Mouse (Mus musculus) stomach, embryonic 16.5 days (tissue): ENCODE measurements at regions not wholly inside any gene's neighbourhood (a gene's known extent, or its start where the extent isn't known, plus 50 kb on each side); places are given as distances from the start of the nearest gene placed in this dataset.
"Not testable (repeated sequence)": the region's sequence is repeated elsewhere in the genome, so short reads cannot be mapped to it uniquely, and the experiment has no call there.

ENCODE experiments used
- ATAC-seq: fragments of 200-750 bp; cut with Nextera tagmentation; 2 replicates; pipeline ENCODE4 v1.8.0; 2017; ENCODE audit warnings: moderate number of reproducible peaks, moderate TSS enrichment; ENCODE audit not compliant: insufficient read depth, low FRiP score
- H3K27ac ChIP-seq: fragments of 300-500 bp; sonication (generic); 2 replicates; pipeline ENCODE4 v1.5.1; 2014; ENCODE audit warnings: low read length
- H3K27me3 ChIP-seq: fragments of 300-500 bp; sonication (generic); 2 replicates; pipeline ENCODE4 v1.6.1; 2014; ENCODE audit warnings: low read length, control low read depth, mixed read lengths; ENCODE audit not compliant: control insufficient read depth, insufficient read depth
- H3K36me3 ChIP-seq: fragments of 300-500 bp; sonication (generic); 2 replicates; pipeline ENCODE4 v1.6.1; 2014; ENCODE audit warnings: low read length; ENCODE audit not compliant: control insufficient read depth, insufficient read depth
- H3K4me1 ChIP-seq: fragments of 300-500 bp; sonication (generic); 2 replicates; pipeline ENCODE4 v1.6.1; 2014; ENCODE audit warnings: low read length, control low read depth, mixed read lengths; ENCODE audit not compliant: control insufficient read depth, insufficient read depth
- H3K4me2 ChIP-seq: fragments of 300-500 bp; sonication (generic); 2 replicates; pipeline ENCODE4 v1.6.1; 2014; ENCODE audit warnings: low read depth, low read length, mixed read lengths
- H3K4me3 ChIP-seq: fragments of 300-500 bp; sonication (generic); replicated peaks from 2 replicates; pipeline ENCODE4 v1.5.1; 2014; ENCODE audit warnings: mild to moderate bottlenecking, low read length
- H3K9ac ChIP-seq: fragments of 300-500 bp; sonication (generic); 2 replicates; pipeline ENCODE4 v1.6.1; 2014; ENCODE audit warnings: low read length
- H3K9me3 ChIP-seq: fragments of 300-500 bp; sonication (generic); replicated peaks from 2 replicates; pipeline ENCODE4 v1.6.1; 2016; ENCODE audit warnings: low read length, control low read depth; ENCODE audit not compliant: control insufficient read depth
- WGBS: fragments of 180-500 bp; shearing (Covaris S2); extraction: QIAGEN DNeasy Blood & Tissue Kit; methylation state at CpG from one replicate; pipeline ENCODE4 v1.1.7; 2014; 5-methylcytosine and 5-hydroxymethylcytosine counted together

DNA sequence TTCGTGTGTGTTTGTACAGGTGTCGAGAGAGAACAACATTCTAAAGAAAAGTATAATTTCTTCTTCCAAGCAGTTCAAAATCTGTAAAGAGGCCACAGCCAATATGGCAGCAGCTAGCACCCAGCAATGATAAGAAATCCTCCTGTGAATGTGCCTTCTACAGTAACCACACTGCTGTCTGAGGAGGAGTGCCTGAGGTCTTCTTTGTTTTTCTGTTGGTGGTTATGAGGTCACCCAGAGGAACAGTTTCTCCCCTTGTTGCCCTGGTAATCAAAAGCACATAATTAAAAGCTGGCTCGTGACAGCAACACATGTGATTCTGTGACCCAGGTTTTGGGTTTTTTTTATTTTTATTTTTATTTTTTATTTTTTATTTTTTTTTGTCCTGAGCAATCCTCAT is 100.8 kb upstream of the Adtrp start:
- Histone ChIP-seq H3K27me3 (no peaks in the 10 kb centered on the region), H3K4me1 (no peaks in the 10 kb centered on the region), H3K9me3 (no peaks in the 10 kb centered on the region), H3K9ac (no peak overlapping the region), H3K36me3 (no peaks in the 10 kb centered on the region), H3K27ac (no peak overlapping the region), H3K4me2 (no peak overlapping the region), H3K4me3 (no peak overlapping the region)
- 88% methylated on average over 3 of the region's 3 CpGs for WGBS
- ATAC-seq, result no peak

DNA sequence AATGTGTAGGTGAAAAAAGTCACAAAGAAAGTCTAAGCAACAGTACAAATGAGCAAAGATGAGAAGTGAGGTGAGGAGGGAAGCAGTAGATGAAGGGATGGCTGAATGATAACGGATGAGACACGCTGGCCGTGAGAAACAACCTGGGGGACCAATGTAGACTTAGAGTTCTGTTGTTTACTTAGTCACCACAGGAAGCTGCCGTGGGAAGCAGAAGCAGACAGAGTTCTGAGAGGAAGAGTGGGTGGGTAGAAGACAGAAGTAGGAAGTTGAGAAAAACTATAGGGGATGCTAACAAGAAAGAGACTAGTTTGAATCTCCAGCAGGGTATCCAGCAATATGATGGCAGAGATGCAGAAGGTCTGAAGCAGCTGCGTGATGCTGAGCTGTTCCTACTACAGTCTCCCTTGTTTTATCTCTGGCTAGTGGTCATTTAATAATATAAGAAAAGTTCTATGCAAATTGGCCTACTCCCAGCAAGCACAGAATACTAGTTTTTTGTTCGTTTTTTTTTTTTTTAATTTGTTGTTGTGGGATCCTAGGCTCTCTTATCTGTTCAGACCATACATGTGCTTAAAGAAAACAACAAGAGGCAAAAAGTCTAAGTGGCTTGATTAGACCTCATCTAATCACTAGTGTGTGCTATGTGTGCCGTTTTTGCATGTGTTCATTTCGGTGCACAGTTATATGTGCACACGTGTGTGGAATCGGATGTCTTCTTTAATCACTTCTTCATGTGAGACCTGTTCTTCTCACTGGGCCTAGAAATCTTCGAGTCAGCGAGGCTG is 85.0 kb upstream of the Adtrp start:
- Histone ChIP-seq H3K4me1 (no peaks in the 10 kb centered on the region), H3K4me2 (no peak overlapping the region), H3K9me3 (no peaks in the 10 kb centered on the region), H3K4me3 (no peak overlapping the region), H3K27ac (no peak overlapping the region), H3K27me3 (no peaks in the 10 kb centered on the region), H3K36me3 (no peaks in the 10 kb centered on the region), H3K9ac (no peak overlapping the region)
- no peak for ATAC-seq
- 69% methylated on average over 12 of the region's 12 CpGs for WGBS

DNA sequence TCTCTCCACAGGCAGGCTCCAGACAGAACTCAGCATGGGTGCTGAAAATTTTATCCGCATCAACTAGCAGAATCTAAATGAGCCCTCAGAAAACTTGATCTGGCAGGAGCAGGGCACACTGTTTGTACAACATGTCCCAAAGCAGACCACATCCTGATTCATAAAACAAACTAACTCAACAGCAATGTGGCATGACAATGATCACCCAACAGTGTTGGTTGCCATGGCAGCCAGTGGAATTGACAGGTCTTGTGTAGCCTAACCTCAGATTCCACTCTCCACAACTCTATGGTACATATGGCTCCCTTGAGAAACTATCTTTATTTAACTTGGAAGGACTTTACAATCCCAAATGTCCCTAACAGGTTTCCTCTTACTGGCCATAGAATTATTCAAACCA is 82.3 kb upstream of the Adtrp start:
- no peak for ATAC-seq
- no peaks in the 10 kb centered on the region for H3K36me3 ChIP-seq
- no peaks in the 10 kb centered on the region for H3K27me3 ChIP-seq
- no peak overlapping the region for H3K4me3 ChIP-seq
- no peaks in the 10 kb centered on the region for H3K9me3 ChIP-seq
- 89% methylated on average over 1 of the region's 1 CpGs for WGBS
- H3K27ac ChIP-seq, result no peak overlapping the region
- H3K9ac ChIP-seq, result no peak overlapping the region
- no peak overlapping the region for H3K4me2 ChIP-seq
- H3K4me1 ChIP-seq, result no peaks in the 10 kb centered on the region

DNA sequence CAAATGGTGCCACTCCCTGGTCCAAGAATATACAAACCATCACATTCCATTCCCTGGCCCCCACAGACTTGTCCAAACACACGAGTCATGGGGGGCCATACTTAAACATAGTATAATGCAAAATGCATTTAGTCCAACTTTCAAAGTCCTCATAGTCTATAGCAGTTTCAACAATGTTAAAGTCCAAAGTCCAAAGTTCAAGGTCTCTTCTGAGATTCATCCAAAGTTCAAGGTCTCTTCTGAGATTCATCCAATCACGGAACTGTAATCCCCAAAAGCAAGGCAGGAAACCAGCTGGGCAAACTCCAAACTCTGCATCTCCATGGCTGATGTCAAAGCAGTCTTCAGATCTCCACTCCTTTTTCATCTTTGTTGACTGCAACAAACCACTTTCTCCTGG is 78.4 kb upstream of the Adtrp start:
- not testable (repeated sequence) for H3K4me2 ChIP-seq, H3K9ac ChIP-seq, H3K4me3 ChIP-seq, H3K36me3 ChIP-seq, H3K27me3 ChIP-seq, H3K9me3 ChIP-seq, ATAC-seq, H3K27ac ChIP-seq, H3K4me1 ChIP-seq
- 67% methylated on average over 2 of the region's 2 CpGs for WGBS

DNA sequence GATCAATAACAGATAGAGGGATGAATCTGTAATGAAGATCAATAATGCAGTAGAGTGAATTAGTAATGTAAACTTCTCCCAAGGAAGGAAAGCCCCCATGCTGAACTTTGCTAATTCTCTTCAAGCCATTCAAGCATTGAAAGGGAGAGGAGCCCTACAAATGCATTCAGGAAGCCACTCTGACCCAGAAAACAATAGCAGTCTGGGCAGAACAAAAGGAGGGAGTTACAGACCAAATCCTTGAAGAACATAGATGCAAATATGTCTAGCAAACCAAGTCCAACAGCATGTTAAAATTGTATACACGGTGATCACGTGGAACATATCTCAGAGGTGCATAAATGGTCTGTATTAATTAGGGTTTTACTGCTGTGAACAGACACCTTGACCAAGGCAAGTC is 77.7 kb upstream of the Adtrp start:
- ATAC-seq, result no peak
- no peak overlapping the region for H3K9ac ChIP-seq
- no peak overlapping the region for H3K27ac ChIP-seq
- H3K27me3 ChIP-seq, result no peaks in the 10 kb centered on the region
- H3K4me3 ChIP-seq, result no peak overlapping the region
- WGBS, result 64% methylated on average over 2 of the region's 2 CpGs
- no peaks in the 10 kb centered on the region for H3K4me1 ChIP-seq
- no peaks in the 10 kb centered on the region for H3K9me3 ChIP-seq
- H3K36me3 ChIP-seq, result no peaks in the 10 kb centered on the region
- no peak overlapping the region for H3K4me2 ChIP-seq

DNA sequence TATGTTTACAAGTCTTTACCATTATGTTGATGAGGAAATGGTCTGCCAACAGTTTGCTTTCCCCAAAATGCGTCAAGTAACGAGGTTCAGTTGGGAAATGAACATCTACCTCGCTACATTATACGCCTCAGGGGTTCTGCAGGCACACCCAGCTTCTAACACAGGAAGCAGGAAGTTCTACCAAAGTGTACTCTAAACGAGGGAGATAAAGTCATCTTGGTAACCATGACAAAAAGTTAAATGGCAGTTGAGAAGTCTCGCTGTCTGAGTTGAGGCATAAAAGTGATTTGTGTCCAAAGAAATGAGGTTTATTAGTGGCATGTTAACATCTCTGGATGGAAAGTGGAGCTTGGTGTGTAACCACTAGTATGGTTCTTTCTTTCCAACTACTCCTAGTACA is 73.7 kb upstream of the Adtrp start:
- 77% methylated on average over 6 of the region's 6 CpGs for WGBS
- ATAC-seq, result no peak
- no peaks in the 10 kb centered on the region for H3K36me3 ChIP-seq
- H3K9ac ChIP-seq, result no peak overlapping the region
- H3K4me1 ChIP-seq, result no peaks in the 10 kb centered on the region
- H3K4me2 ChIP-seq, result no peak overlapping the region
- no peak overlapping the region for H3K27ac ChIP-seq
- no peak overlapping the region for H3K4me3 ChIP-seq
- H3K9me3 ChIP-seq, result no peaks in the 10 kb centered on the region
- no peaks in the 10 kb centered on the region for H3K27me3 ChIP-seq

DNA sequence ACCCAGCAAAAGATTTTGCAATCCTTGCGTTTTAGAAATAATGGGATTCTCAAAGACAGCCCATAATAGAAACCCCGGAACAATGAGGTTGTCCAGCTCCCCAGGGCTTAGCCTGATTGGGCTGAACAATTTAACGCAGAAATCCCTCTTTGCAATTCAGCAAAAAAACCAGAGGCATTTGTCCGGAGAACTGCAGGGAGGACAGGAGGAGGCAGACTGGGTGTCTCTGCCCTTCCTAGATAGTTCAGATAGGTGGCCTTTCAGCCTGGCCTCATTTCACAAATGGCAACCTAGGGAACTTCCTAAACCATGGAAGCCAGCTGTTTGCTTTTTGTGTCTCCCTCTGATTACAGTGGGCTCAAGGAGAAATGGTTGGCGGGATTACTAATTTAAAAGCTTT is 71.0 kb upstream of the Adtrp start:
- Histone ChIP-seq H3K9ac (no peak overlapping the region), H3K4me1 (no peaks in the 10 kb centered on the region), H3K27me3 (no peaks in the 10 kb centered on the region), H3K27ac (no peak overlapping the region), H3K4me3 (no peak overlapping the region), H3K9me3 (no peaks in the 10 kb centered on the region), H3K4me2 (no peak overlapping the region), H3K36me3 (no peaks in the 10 kb centered on the region)
- 56% methylated on average over 5 of the region's 5 CpGs for WGBS
- ATAC-seq, result no peak

DNA sequence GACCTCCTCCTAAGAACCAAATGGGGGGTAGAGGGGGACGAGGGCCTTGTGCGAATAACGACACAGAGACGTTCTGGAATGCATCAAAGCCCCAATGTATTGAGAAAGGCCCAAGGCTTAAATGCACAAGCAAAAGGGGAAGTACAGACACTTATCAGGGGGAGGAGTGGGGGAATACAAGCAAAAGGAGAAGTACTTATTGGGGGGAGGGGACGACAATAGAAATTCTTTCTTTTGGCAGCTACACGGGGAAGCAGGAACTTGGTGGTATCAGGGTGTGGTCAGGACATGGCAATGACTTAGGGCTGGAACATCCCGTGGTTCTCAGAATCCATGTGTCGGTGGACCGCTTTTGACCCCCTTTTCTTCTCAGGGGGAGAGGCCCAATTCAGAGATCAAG is 68.3 kb upstream of the Adtrp start:
- 88% methylated on average over 9 of the region's 9 CpGs for WGBS

DNA sequence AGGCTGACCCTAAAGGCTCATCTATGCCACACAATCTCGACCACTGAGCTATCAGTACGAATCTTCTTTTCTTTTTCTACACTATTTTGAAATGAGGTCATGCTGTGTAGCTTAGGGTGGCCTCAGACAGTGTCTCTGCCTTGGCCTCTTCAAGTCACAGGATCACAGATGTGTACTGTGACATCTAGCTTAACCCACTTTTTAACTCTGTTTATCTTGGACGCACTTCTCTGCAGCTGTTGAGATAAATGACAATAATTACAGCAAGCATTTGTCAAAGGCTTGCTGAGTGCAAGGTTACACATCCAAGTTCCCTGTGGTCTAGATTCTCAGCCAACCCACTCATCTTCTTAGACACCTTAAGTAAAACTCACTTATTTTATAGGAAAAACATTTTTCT is 63.3 kb upstream of the Adtrp start:
- Histone ChIP-seq H3K36me3 (no peaks in the 10 kb centered on the region), H3K4me1 (0 out of 2 replicates have a peak, but pooled peaks cover 3% of the 10 kb centered on the region), H3K9ac (no peak overlapping the region), H3K4me3 (no peak overlapping the region), H3K9me3 (no peaks in the 10 kb centered on the region), H3K27me3 (no peaks in the 10 kb centered on the region), H3K27ac (no peak overlapping the region), H3K4me2 (no peak overlapping the region)
- no peak for ATAC-seq
- WGBS, result 29% methylated on average over 3 of the region's 3 CpGs

More for the DNA sequence above, 68.3 kb upstream of the Adtrp start:
- H3K27ac ChIP-seq, H3K4me1 ChIP-seq, ATAC-seq, H3K9ac ChIP-seq, H3K36me3 ChIP-seq, H3K4me3 ChIP-seq, H3K4me2 ChIP-seq, H3K9me3 ChIP-seq, H3K27me3 ChIP-seq: not testable (repeated sequence)
